Mouse (Mus musculus): Measurements from ENCODE around the gene Tango2.

Tango2 gene

DNA sequence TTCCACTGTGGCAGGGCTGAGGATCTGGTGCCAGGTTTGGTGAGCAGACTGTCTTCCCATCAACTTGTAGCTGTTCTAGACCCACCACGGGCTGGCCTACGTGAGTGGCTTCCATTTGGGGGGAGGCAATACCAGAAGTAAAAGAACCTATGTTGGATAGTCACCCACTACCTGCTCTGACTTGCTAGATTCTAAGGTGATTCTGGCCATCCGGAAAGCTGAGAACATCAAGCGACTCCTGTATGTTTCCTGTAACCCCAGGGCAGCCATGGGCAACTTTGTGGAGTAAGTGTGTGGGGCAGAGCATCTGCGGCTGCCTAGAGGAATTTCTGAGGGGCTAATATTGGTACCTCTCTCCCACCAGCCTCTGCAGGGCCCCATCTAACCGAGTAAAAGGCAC lies 95.2 kb downstream of the Tango2 start:
- no peak for DNase-seq

DNA sequence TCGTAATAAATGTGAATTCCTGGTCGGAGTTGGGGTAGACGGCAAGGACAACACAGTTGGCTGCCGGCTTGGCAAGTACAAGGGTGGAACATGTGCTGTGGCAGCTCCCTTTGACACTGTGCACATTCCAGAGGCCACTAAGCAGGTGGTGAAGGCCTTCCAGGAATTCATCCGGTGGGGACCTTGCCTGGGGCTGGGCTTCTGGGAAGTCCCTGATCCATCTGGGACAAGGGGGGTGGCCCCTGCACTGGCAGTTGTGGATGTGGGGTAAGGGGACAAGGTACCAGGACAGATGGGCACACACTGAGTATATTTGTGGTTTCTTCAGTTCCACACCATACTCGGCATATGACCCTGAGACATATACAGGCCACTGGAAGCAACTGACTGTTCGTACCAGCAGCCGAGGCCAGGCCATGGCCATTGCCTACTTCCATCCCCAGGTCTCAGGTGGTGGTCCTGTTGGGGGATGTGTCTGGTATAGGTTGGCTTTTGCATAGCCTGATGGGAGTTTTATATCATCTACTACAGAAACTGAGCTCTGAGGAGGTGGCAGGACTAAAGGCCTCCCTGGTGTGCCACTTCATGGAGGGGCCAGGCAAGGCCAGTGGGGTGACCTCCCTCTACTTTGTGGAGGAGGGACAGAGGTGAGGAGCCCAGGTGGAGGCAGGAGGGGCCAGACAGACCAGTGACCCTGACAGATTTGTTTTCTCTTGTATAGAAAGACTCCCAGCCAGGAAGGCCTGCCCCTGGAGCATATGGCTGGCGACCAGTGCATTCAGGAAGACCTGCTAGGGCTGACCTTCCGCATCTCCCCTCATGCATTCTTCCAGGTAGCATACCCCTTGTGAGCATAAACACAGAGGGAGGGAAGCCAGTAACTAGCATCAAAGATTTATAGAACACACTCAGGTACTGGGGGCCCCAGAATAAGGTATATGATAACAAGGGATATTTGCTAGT lies 96.8 kb downstream of the Tango2 start:
- no peak for DNase-seq

Data from kidney, postnatal 36 days (tissue).